Mouse (Mus musculus): ENCODE measurements around the gene C1qc. TPM values are rescaled to one million over a fixed set of nuclear protein-coding genes. Genes with fewer than 3 reads are reported as not detected.

The C1qc gene
- polyA plus RNA-seq, 1 experiment from 2014 or later: 30.9 TPM

DNA sequence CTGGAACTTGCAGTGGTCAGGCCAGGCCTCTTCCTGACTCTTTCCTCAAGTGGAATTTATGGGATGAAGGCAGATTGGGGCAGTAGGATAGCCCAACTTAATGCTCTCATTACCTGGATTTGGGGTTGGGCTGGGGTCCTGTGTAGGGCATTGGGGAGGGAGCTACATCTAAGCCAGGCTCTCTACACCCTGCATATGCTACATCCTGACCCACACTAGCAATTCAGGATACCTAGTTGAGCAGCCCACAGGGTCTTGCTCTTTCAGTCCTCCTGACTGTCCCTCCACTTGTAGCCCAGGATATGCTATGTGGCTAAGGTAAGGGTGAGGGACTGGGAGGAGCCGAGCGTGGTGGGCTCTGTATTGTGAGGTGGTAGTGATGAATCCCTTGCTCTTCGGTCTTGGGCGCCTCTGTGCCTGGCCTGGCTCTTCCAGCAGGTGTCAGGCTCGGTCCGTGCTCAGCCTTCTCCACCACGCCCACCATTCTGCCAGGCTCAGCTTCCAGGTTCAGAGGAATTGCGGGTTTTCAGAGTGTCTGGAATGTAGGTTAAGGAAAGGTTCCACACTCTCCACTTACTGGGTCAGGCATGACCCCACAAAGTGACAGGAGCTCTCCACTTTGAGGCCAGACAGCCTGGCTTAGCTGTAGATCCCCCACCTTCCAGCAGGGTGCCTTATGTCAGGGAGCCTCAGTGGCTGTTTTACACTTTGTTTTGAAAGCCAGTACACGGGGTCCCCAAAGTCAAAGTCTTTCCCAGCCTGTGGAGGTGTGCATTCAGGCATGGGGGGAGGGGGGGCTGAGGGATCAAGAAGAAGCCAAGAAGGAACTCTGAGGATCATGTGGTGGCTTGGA is 1.1 kb upstream of the C1qc start:
- ATAC-seq: peak; percentile 48
- TF ChIP-seq CTCF (IDR thresholded peaks at IDR 0.05) (peak; percentile 72), EP300 (IDR thresholded peaks at IDR 0.05) (no peak)
- Histone ChIP-seq H3K27me3 (replicated peaks; ENCODE audit: insufficient read depth, low read length) (0 out of 2 replicates have a peak, but pooled peaks cover 5% of the 10 kb centered on the region), H3K4me3 (ENCODE audit: low read depth, low read length) (no peak overlapping the region), H3K4me1 (ENCODE audit: insufficient read depth, low read depth, low read length) (no peaks in the 10 kb centered on the region), H3K4me2 (replicated peaks; ENCODE audit: low read depth, low read length) (no peak overlapping the region), H3K9me3 (ENCODE audit: low read length) (no peaks in the 10 kb centered on the region), H3K36me3 (ENCODE audit: insufficient read depth, low read length) (no peaks in the 10 kb centered on the region), H3K27ac (ENCODE audit: low read length) (no peak overlapping the region), H3K9ac (replicated peaks; ENCODE audit: low read depth) (no peak overlapping the region)
- peak; percentile 52 for DNase-seq (ENCODE audit: low spot score)
- 3% methylated on average over 9 of the region's 9 CpGs for WGBS

DNA sequence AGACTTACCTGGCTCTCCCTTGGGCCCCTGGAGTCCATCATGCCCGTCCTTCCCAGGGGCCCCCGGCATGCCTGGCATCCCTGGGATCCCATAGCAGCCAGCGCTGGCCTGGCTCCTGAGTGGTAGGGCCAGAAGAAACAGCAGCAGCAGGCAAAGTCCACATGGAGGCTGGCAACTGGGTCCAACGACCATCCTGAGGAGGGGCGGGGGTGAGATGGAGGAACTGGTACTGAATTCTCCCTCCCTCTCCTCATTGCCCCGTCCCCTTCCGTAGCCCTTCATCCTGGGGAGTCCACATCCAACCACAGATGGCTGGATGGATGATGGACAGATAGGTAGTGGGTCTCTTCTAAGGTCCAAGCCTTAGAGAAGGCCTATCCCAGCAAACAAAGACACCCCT is 494 bp downstream of the C1qc start:
- H3K4me1 ChIP-seq (ENCODE audit: insufficient read depth, low read depth, low read length): no peaks in the 10 kb centered on the region
- no peaks in the 10 kb centered on the region for H3K27me3 ChIP-seq (replicated peaks; ENCODE audit: insufficient read depth, low read length)
- H3K27ac ChIP-seq (ENCODE audit: low read length): no peak overlapping the region

DNA sequence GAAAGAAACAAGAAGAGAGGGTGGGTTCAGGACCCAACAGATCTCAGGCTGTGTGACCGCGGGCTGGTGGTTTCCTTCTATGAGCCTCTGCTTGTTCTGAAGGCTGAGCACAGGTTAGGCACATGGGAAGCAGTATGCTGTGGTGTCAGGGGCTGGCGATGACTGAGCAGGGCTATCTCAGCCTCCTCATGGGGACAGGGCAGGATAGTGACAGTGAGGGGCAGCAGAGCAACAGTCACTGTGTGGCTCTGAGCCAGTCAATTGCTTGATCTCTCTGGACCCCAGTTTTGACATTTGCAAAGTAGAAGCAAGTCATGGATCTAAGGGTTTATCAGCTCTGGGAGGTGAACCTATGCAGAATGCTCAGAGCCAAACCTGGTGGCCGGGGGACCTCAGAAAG is 1.8 kb downstream of the C1qc start:
- Histone ChIP-seq H3K4me3 (ENCODE audit: low read depth, low read length) (no peak overlapping the region), H3K36me3 (ENCODE audit: insufficient read depth, low read length) (no peaks in the 10 kb centered on the region), H3K9me3 (ENCODE audit: low read length) (no peaks in the 10 kb centered on the region), H3K27ac (ENCODE audit: low read length) (no peak overlapping the region), H3K4me1 (ENCODE audit: insufficient read depth, low read depth, low read length) (no peaks in the 10 kb centered on the region), H3K9ac (replicated peaks; ENCODE audit: low read depth) (no peak overlapping the region), H3K4me2 (replicated peaks; ENCODE audit: low read depth, low read length) (no peak overlapping the region), H3K27me3 (replicated peaks; ENCODE audit: insufficient read depth, low read length) (no peaks in the 10 kb centered on the region)
- no peak for TF ChIP-seq EP300 (IDR thresholded peaks at IDR 0.05)
- no peak for TF ChIP-seq CTCF (IDR thresholded peaks at IDR 0.05)
- no peak for DNase-seq (ENCODE audit: low spot score)
- no peak for ATAC-seq
- 81% methylated on average over 4 of the region's 4 CpGs for WGBS

More for the DNA sequence above, 494 bp downstream of the C1qc start:
- 45% methylated on average over 7 of the region's 7 CpGs for WGBS
- no peak overlapping the region for H3K4me3 ChIP-seq (ENCODE audit: low read depth, low read length)
- H3K4me2 ChIP-seq (replicated peaks; ENCODE audit: low read depth, low read length): no peak overlapping the region
- ATAC-seq (no peak), DNase-seq (ENCODE audit: low spot score) (no peak)
- no peaks in the 10 kb centered on the region for H3K36me3 ChIP-seq (ENCODE audit: insufficient read depth, low read length)
- TF ChIP-seq CTCF (IDR thresholded peaks at IDR 0.05) (no peak), EP300 (IDR thresholded peaks at IDR 0.05) (no peak)
- H3K9ac ChIP-seq (replicated peaks; ENCODE audit: low read depth): no peak overlapping the region
- H3K9me3 ChIP-seq (ENCODE audit: low read length): no peaks in the 10 kb centered on the region

GRCm38 (mm10) chr4:136889981-136890380 is 2.9 kb downstream of the C1qc start:
- TF ChIP-seq EP300 (IDR thresholded peaks at IDR 0.05): no peak
- no peak for TF ChIP-seq CTCF (IDR thresholded peaks at IDR 0.05)
- no peak overlapping the region for H3K9ac ChIP-seq (replicated peaks; ENCODE audit: low read depth)
- H3K27ac ChIP-seq (ENCODE audit: low read length): no peak overlapping the region
- no peak overlapping the region for H3K4me2 ChIP-seq (replicated peaks; ENCODE audit: low read depth, low read length)
- DNase-seq (ENCODE audit: low spot score) (no peak), ATAC-seq (no peak)
- 81% methylated on average over 15 of the region's 15 CpGs for WGBS
- H3K36me3 ChIP-seq (ENCODE audit: insufficient read depth, low read length): no peaks in the 10 kb centered on the region
- no peaks in the 10 kb centered on the region for H3K9me3 ChIP-seq (ENCODE audit: low read length)
- H3K27me3 ChIP-seq (replicated peaks; ENCODE audit: insufficient read depth, low read length): no peaks in the 10 kb centered on the region
- no peak overlapping the region for H3K4me3 ChIP-seq (ENCODE audit: low read depth, low read length)
- no peaks in the 10 kb centered on the region for H3K4me1 ChIP-seq (ENCODE audit: insufficient read depth, low read depth, low read length)

- H3K4me2 ChIP-seq (replicated peaks; ENCODE audit: low read depth, low read length): no peak overlapping the region
- no peaks in the 10 kb centered on the region for H3K36me3 ChIP-seq (ENCODE audit: insufficient read depth, low read length)
- DNase-seq (ENCODE audit: low spot score) (no peak), ATAC-seq (no peak)
- H3K9ac ChIP-seq (replicated peaks; ENCODE audit: low read depth): no peak overlapping the region
- H3K4me3 ChIP-seq (ENCODE audit: low read depth, low read length): no peak overlapping the region
- H3K9me3 ChIP-seq (ENCODE audit: low read length): no peaks in the 10 kb centered on the region
- TF ChIP-seq EP300 (IDR thresholded peaks at IDR 0.05) (no peak), CTCF (IDR thresholded peaks at IDR 0.05) (no peak)
- no peak overlapping the region for H3K27ac ChIP-seq (ENCODE audit: low read length)
- 66% methylated on average over 5 of the region's 5 CpGs for WGBS
- no peaks in the 10 kb centered on the region for H3K4me1 ChIP-seq (ENCODE audit: insufficient read depth, low read depth, low read length)
- no peaks in the 10 kb centered on the region for H3K27me3 ChIP-seq (replicated peaks; ENCODE audit: insufficient read depth, low read length)
These were observed 5.2 kb downstream of the C1qc start for GRCm38 (mm10) chr4:136887714-136888113.

GRCm38 (mm10) chr4:136886101-136886500 is 6.8 kb downstream of the C1qc start, which contains the start of gene C1qb:
TSS of gene C1qb (minus strand) at chr4:136886187.
- H3K27ac ChIP-seq (ENCODE audit: low read length): no peak within 1 kb of the TSS
- no peak within 1 kb of the TSS for H3K9ac ChIP-seq (replicated peaks; ENCODE audit: low read depth)
- no peaks in the 10 kb centered on the region for H3K9me3 ChIP-seq (ENCODE audit: low read length)
- no peak for ATAC-seq
- H3K4me3 ChIP-seq (ENCODE audit: low read depth, low read length): no peak within 1 kb of the TSS
- WGBS: 61% methylated on average over 7 of the region's 7 CpGs
- TF ChIP-seq CTCF (IDR thresholded peaks at IDR 0.05): no peak
- TF ChIP-seq EP300 (IDR thresholded peaks at IDR 0.05): no peak
- H3K36me3 ChIP-seq (ENCODE audit: insufficient read depth, low read length): no peaks in the 10 kb centered on the region
- no peaks in the 10 kb centered on the region for H3K4me1 ChIP-seq (ENCODE audit: insufficient read depth, low read depth, low read length)
- no peak for DNase-seq (ENCODE audit: low spot score)
- H3K27me3 ChIP-seq (replicated peaks; ENCODE audit: insufficient read depth, low read length): no peaks in the 10 kb centered on the region
- H3K4me2 ChIP-seq (replicated peaks; ENCODE audit: low read depth, low read length): no peak within 1 kb of the TSS

Data from lung, postnatal 0 days (tissue).